Mouse (Mus musculus) hindbrain, embryonic 16.5 days (tissue): ENCODE results near the gene Rab5if. TPM values are rescaled to one million over a fixed set of nuclear protein-coding genes. Genes with fewer than 3 reads are reported as not detected.

Experiments used
- ATAC-seq: fragments of 200-750 bp; cut with Nextera tagmentation; 2 replicates; pipeline ENCODE4 v1.8.0; 2017; ENCODE audit warnings: moderate TSS enrichment, moderate library complexity
- H3K27ac ChIP-seq: fragments of 300-500 bp; sonication (generic); 2 replicates; pipeline ENCODE4 v1.5.1; 2014; ENCODE audit warnings: low read depth, mild to moderate bottlenecking, control low read depth, low read length, moderate library complexity
- H3K27me3 ChIP-seq: fragments of 300-500 bp; sonication (generic); replicated peaks from 2 replicates; pipeline ENCODE4 v1.6.1; 2014; ENCODE audit warnings: low read length; ENCODE audit not compliant: control insufficient read depth, insufficient read depth
- H3K36me3 ChIP-seq: fragments of 300-500 bp; sonication (generic); 2 replicates; pipeline ENCODE4 v1.6.1; 2014; ENCODE audit warnings: mild to moderate bottlenecking, low read length, moderate library complexity, mixed read lengths; ENCODE audit not compliant: control insufficient read depth, insufficient read depth
- H3K4me1 ChIP-seq: fragments of 300-500 bp; sonication (generic); 2 replicates; pipeline ENCODE4 v1.6.1; 2014; ENCODE audit warnings: low read depth, low read length; ENCODE audit not compliant: control insufficient read depth, insufficient read depth
- H3K4me2 ChIP-seq: fragments of 300-500 bp; sonication (generic); 2 replicates; pipeline ENCODE4 v1.6.1; 2014; ENCODE audit warnings: mild to moderate bottlenecking, low read length, control low read depth, moderate library complexity
- H3K4me3 ChIP-seq: fragments of 300-500 bp; sonication (generic); 2 replicates; pipeline ENCODE4 v1.5.1; 2014; ENCODE audit warnings: mild to moderate bottlenecking, low read length, control low read depth, moderate library complexity
- H3K9ac ChIP-seq: fragments of 300-500 bp; sonication (generic); 2 replicates; pipeline ENCODE4 v1.6.1; 2014; ENCODE audit warnings: low read depth, mild to moderate bottlenecking, control low read depth, low read length, moderate library complexity
- H3K9me3 ChIP-seq: fragments of 300-500 bp; sonication (generic); 2 replicates; pipeline ENCODE4 v1.6.1; 2014; ENCODE audit warnings: mild to moderate bottlenecking, low read length, moderate library complexity; ENCODE audit not compliant: control insufficient read depth
- WGBS: fragments of 180-500 bp; shearing (Covaris S2); extraction: QIAGEN DNeasy Blood & Tissue Kit; methylation state at CpG from one replicate; pipeline ENCODE4 v1.1.7; 2014; 5-methylcytosine and 5-hydroxymethylcytosine counted together
- polyA plus RNA-seq: library from polyadenylated mRNA; unstranded; fragments of >200 nt; fragmentation: Nextera tagmentation; extraction: Ambion mirVana; gene quantifications from 2 replicates; pipeline ENCODE4 v1.2.1, GENCODE M21; 2015

Gene Rab5if
- polyA plus RNA-seq, 1 experiment from 2014 or later: 151 TPM

GRCm38 (mm10) chr2:156864481-156864880, 1.6 kb downstream of the Rab5if start:
- Histone ChIP-seq H3K4me2 (no peak overlapping the region; the same call in 1 of the 2 replicates), H3K9me3 (no peaks in the 10 kb centered on the region), H3K36me3 (peaks cover 9% of the 10 kb centered on the region), H3K27me3 (no peaks in the 10 kb centered on the region), H3K4me1 (peaks cover 19% of the 10 kb centered on the region), H3K4me3 (no peak overlapping the region), H3K27ac (no peak overlapping the region), H3K9ac (no peak overlapping the region)
- ATAC-seq: no peak
- 78% methylated on average over 3 of the region's 3 CpGs for WGBS

DNA sequence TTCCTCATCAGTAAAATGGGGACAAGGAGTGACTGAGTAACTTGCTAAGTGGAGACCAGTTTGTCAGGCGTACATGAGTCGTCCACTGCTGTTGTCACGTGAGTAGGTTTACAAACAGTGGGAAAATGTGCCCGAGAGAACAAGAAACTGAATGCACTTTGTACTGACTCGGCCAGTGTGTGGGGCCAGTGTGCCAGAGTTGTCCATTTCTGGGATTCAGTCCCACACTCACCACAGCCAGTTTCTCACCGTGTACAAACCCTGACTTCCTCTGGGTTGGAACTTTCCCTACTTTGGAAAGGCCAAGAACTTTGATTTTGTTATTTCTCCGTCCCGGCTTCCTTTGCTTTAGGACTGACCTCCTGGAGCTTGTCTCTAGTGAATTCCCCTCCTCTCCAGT, 6.1 kb downstream of the Rab5if start:
- Histone ChIP-seq H3K4me1 (peaks cover 7% of the 10 kb centered on the region), H3K36me3 (peaks cover 18% of the 10 kb centered on the region), H3K4me3 (no peak overlapping the region), H3K4me2 (no peak overlapping the region), H3K27me3 (no peaks in the 10 kb centered on the region), H3K27ac (no peak overlapping the region), H3K9me3 (no peaks in the 10 kb centered on the region), H3K9ac (no peak overlapping the region)
- 78% methylated on average over 8 of the region's 8 CpGs for WGBS
- no peak for ATAC-seq

- H3K36me3 ChIP-seq: peaks cover 20% of the 10 kb centered on the region
- 89% methylated on average over 7 of the region's 7 CpGs for WGBS
- H3K27me3 ChIP-seq: no peaks in the 10 kb centered on the region
- H3K4me3 ChIP-seq: no peak overlapping the region
- peaks cover 1% of the 10 kb centered on the region for H3K4me1 ChIP-seq
- no peak overlapping the region for H3K9ac ChIP-seq
- H3K9me3 ChIP-seq: no peaks in the 10 kb centered on the region
- no peak overlapping the region for H3K4me2 ChIP-seq
- H3K27ac ChIP-seq: no peak overlapping the region
- ATAC-seq: no peak
Observed at GRCm38 (mm10) chr2:156869554-156869953, 6.6 kb downstream of the Rab5if start.

GRCm38 (mm10) chr2:156870519-156870918, 7.6 kb downstream of the Rab5if start:
- H3K4me2 ChIP-seq: no peak overlapping the region
- H3K9ac ChIP-seq: no peak overlapping the region
- ATAC-seq: no peak
- H3K4me1 ChIP-seq: no peaks in the 10 kb centered on the region
- no peak overlapping the region for H3K27ac ChIP-seq
- H3K9me3 ChIP-seq: no peaks in the 10 kb centered on the region
- H3K36me3 ChIP-seq: peaks cover 17% of the 10 kb centered on the region
- H3K4me3 ChIP-seq: no peak overlapping the region
- no peaks in the 10 kb centered on the region for H3K27me3 ChIP-seq
- WGBS: 49% methylated on average over 6 of the region's 6 CpGs

DNA sequence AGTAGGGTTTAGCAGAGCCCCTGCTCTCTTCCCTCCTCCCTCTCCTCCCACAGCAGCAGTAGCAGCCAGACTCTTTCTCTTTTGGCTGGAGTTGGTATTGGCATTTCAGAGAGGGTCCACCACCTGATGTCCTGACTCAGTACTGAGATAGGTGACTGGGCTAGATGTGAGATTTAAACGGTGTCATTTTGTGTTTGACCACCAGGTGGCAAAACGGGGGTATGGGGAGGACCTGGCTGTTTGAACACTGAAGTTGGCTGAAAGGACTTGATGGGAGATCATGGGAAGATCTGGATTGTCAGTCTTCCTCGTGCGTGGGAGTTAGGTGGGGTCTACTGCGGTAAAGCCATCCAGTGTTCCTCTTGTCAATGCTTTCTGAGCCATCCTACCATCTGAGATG, 10.7 kb downstream of the Rab5if start:
- no peaks in the 10 kb centered on the region for H3K4me1 ChIP-seq
- H3K9ac ChIP-seq: no peak overlapping the region
- no peaks in the 10 kb centered on the region for H3K9me3 ChIP-seq
- H3K36me3 ChIP-seq: peaks cover 11% of the 10 kb centered on the region
- H3K4me2 ChIP-seq: no peak overlapping the region
- no peak for ATAC-seq
- no peak overlapping the region for H3K27ac ChIP-seq
- 25% methylated on average over 5 of the region's 5 CpGs for WGBS
- no peaks in the 10 kb centered on the region for H3K27me3 ChIP-seq
- H3K4me3 ChIP-seq: no peak overlapping the region

DNA sequence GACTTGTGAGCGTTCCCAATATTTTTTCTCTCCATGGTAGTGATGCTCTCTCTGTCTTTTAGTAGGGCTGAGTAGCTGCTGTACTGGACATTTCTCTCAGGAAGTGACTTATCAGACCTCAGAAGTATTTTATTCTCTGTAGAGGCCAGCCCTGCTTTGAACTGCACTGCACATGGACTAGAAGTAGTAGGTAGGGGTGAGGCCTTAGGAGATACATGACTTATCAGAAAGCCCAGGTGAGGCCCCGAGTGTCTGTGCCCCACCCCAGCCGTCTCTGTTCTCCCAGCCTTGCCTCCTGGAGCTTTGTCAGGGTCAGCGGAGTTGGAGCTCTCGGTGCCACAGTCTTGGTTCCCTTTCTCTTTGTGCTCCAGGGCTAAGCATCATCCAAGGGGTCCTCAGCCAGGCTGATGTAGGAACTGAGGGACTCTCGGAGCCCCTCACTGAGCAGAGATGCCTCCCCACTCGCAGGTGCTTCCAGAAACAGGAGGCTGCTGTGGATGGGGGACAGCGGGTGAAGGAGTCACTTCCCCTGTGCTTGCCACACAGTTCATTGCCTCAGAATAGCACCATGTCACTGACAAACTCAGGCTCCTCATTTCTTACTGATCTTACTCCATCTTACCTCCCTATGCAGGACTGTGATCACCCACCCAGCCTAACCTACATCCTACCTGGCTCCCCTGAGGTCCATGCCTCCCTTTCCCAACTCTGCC, 11.3 kb downstream of the Rab5if start:
- H3K4me3 ChIP-seq: no peak overlapping the region
- H3K27ac ChIP-seq: no peak overlapping the region
- peaks cover 11% of the 10 kb centered on the region for H3K36me3 ChIP-seq
- WGBS: 88% methylated on average over 8 of the region's 8 CpGs
- H3K27me3 ChIP-seq: no peaks in the 10 kb centered on the region
- H3K4me2 ChIP-seq: no peak overlapping the region
- no peaks in the 10 kb centered on the region for H3K4me1 ChIP-seq
- no peak for ATAC-seq
- H3K9ac ChIP-seq: no peak overlapping the region
- no peaks in the 10 kb centered on the region for H3K9me3 ChIP-seq

DNA sequence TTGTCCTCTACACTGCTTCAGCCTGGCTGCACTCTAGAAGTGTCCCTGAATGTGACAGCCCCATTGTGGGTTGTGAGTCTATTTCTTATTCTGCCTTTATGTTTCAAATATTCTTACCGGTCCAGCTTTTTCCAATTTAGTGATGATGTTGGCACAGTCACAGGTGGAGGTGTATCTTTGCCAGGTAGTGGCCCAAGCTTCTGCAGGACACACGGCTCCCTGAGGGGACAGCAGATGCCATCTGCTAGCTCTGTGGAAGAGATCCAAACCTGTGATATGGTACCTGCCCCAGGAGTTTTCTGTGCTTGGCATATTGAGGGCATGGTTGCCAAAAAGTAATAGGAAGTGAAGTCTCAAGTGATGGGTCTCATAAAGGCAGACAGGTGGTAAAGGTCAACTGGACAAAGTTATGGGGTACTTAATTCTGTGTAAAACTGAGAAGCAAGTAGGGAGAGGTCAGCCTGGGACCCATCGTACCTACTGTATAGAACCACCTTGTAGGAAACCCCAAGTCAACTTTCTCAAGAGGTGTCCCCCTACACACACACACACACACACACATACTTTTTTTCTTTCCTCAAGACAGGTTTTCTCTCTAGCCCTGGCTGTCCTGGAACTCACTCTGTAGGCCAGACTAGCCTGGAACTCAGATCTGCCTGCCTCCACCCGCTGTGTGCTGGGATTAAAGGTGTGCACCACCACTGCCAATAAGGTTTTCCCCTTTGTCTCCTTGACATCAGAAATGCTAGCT, 12.0 kb downstream of the Rab5if start:
- 92% methylated on average over 4 of the region's 4 CpGs for WGBS
- no peaks in the 10 kb centered on the region for H3K27me3 ChIP-seq
- ATAC-seq: no peak

GRCm38 (mm10) chr2:156877726-156878125, 14.8 kb downstream of the Rab5if start:
- no peak for ATAC-seq
- no peak overlapping the region for H3K4me2 ChIP-seq
- H3K4me1 ChIP-seq: no peaks in the 10 kb centered on the region
- H3K4me3 ChIP-seq: no peak overlapping the region
- no peaks in the 10 kb centered on the region for H3K27me3 ChIP-seq
- H3K27ac ChIP-seq: no peak overlapping the region
- 68% methylated on average over 9 of the region's 9 CpGs for WGBS
- H3K9ac ChIP-seq: no peak overlapping the region
- no peaks in the 10 kb centered on the region for H3K9me3 ChIP-seq
- peaks cover 5% of the 10 kb centered on the region for H3K36me3 ChIP-seq

More for the DNA sequence above, 12.0 kb downstream of the Rab5if start:
- Histone ChIP-seq H3K4me3 (no peak overlapping the region), H3K36me3 (peaks cover 11% of the 10 kb centered on the region), H3K9me3 (no peaks in the 10 kb centered on the region), H3K27ac (no peak overlapping the region), H3K9ac (no peak overlapping the region), H3K4me2 (no peak overlapping the region), H3K4me1 (no peaks in the 10 kb centered on the region)

- H3K27me3 ChIP-seq: no peaks in the 10 kb centered on the region
- H3K27ac ChIP-seq: no peak overlapping the region
- H3K9ac ChIP-seq: no peak overlapping the region
- WGBS: 90% methylated on average over 3 of the region's 3 CpGs
- no peak overlapping the region for H3K4me3 ChIP-seq
- H3K4me1 ChIP-seq: no peaks in the 10 kb centered on the region
- H3K36me3 ChIP-seq: no peaks in the 10 kb centered on the region; the same call in 1 of the 2 replicates
- H3K9me3 ChIP-seq: no peaks in the 10 kb centered on the region
- ATAC-seq: no peak
- no peak overlapping the region for H3K4me2 ChIP-seq
Observed at GRCm38 (mm10) chr2:156879541-156879940, 16.6 kb downstream of the Rab5if start.
